Mouse (Mus musculus) bone marrow macrophage, adult 2 months (primary cell): ENCODE measurements at regions not wholly inside any gene's neighbourhood (a gene's known extent, or its start where the extent isn't known, plus 50 kb on each side); places are given as distances from the start of the nearest gene placed in this dataset.

ENCODE experiments used
- CTCF ChIP-seq: IDR thresholded peaks from 2 replicates; pipeline ENCODE4 v1.5.1; 2012; ENCODE audit warnings: low read depth, mild to moderate bottlenecking, low read length, moderate library complexity
- POLR2A ChIP-seq: IDR thresholded peaks from 2 replicates; pipeline ENCODE4 v1.6.1; 2012; ENCODE audit warnings: mild to moderate bottlenecking, low read depth, low read length, borderline replicate concordance

DNA sequence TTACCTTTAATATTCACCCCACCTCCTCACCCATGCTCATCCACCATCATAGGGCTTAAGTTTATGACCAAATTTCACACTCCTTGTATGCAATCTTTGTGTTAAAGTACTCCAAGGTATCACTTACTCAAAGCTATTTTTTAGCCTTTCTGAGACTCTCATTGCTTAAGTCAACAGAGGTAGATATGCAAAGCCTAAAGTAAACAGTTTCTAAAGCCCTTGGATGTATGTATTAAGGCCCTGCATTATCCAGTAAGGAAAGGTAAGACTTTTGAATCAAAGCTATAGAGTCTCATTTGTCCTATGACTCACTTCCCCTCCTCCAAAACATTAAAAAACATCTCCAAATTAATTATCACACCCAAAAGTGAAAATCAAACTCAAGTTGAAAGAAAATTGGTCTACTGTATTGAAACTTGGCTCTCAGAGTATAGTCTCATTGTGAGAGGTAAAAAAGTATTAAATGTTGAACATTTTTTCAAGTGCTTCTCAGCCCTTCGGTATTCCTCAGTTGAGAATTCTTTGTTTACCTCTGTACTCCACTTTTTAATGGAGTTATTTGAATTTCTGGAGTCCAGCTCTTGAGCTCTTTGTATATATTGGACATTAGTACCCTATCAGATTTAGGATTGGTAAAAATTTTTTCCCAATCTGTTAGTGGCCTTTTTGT, 949.1 kb downstream of the 4930444P10Rik start:
- TF ChIP-seq CTCF (no peak), POLR2A (no peak)
